Mouse (Mus musculus): Measurements from ENCODE around the gene Gm17334.

- TF ChIP-seq POLR2A (IDR thresholded peaks at IDR 0.05; ENCODE audit: borderline replicate concordance, insufficient read depth, low read length) (no peak), CTCF (IDR thresholded peaks at IDR 0.05; ENCODE audit: borderline replicate concordance, insufficient read depth, low read depth, low read length) (no peak)
Measured at GRCm38 (mm10) chr11:53785311-53785936, 12.4 kb upstream of the Gm17334 start.
